Mouse (Mus musculus) neural tube, embryonic 15.5 days (tissue): ENCODE results near the gene Plekhh2. TPM values are rescaled to one million over a fixed set of nuclear protein-coding genes. Genes with fewer than 3 reads are reported as not detected.

Source experiments
- ATAC-seq: fragments of 200-750 bp; cut with Nextera tagmentation; 2 replicates; pipeline ENCODE4 v1.8.0; 2017; ENCODE audit warnings: mild to moderate bottlenecking, moderate TSS enrichment, moderate library complexity; ENCODE audit not compliant: low FRiP score
- H3K27ac ChIP-seq: fragments of 300-500 bp; sonication (generic); replicated peaks from 2 replicates; pipeline ENCODE4 v1.5.1; 2015; ENCODE audit warnings: mild to moderate bottlenecking, inconsistent platforms
- H3K27me3 ChIP-seq: fragments of 300-500 bp; sonication (generic); replicated peaks from 2 replicates; pipeline ENCODE4 v1.6.1; 2015; ENCODE audit warnings: inconsistent platforms
- H3K36me3 ChIP-seq: fragments of 300-500 bp; sonication (generic); 2 replicates; pipeline ENCODE4 v1.6.1; 2015; ENCODE audit warnings: inconsistent platforms
- H3K4me1 ChIP-seq: fragments of 300-500 bp; sonication (generic); 2 replicates; pipeline ENCODE4 v1.6.1; 2015; ENCODE audit warnings: inconsistent platforms
- H3K4me2 ChIP-seq: fragments of 300-500 bp; sonication (generic); 2 replicates; pipeline ENCODE4 v1.6.1; 2015; ENCODE audit warnings: inconsistent platforms, mild to moderate bottlenecking, moderate library complexity
- H3K4me3 ChIP-seq: fragments of 300-500 bp; sonication (generic); replicated peaks from 2 replicates; pipeline ENCODE4 v1.5.1; 2015; ENCODE audit warnings: mild to moderate bottlenecking, inconsistent platforms
- H3K9ac ChIP-seq: fragments of 300-500 bp; sonication (generic); replicated peaks from 2 replicates; pipeline ENCODE4 v1.6.1; 2015; ENCODE audit warnings: mild to moderate bottlenecking, inconsistent platforms
- H3K9me3 ChIP-seq: fragments of 300-500 bp; sonication (generic); replicated peaks from 2 replicates; pipeline ENCODE4 v1.6.1; 2016; ENCODE audit warnings: inconsistent platforms
- WGBS: fragments of 180-500 bp; shearing (Covaris S2); methylation state at CpG from one replicate; pipeline ENCODE4 v1.1.7; 2015; ENCODE audit warnings: mixed read lengths; 5-methylcytosine and 5-hydroxymethylcytosine counted together
- polyA plus RNA-seq: library from polyadenylated mRNA; unstranded; fragments of >200 nt; fragmentation: Nextera tagmentation; extraction: Ambion mirVana; gene quantifications from 2 replicates; pipeline ENCODE4 v1.2.1, GENCODE M21; 2015

Plekhh2 gene
- polyA plus RNA-seq, 1 experiment from 2014 or later: 1.7 TPM

- H3K4me1 ChIP-seq: no peaks in the 10 kb centered on the region
- 86% methylated on average over 16 of the region's 16 CpGs for WGBS
- H3K27me3 ChIP-seq: no peaks in the 10 kb centered on the region
- no peak overlapping the region for H3K27ac ChIP-seq
- no peak for ATAC-seq
- H3K9ac ChIP-seq: no peak overlapping the region
- H3K4me3 ChIP-seq: no peak overlapping the region
- no peak overlapping the region for H3K4me2 ChIP-seq
- H3K9me3 ChIP-seq: no peaks in the 10 kb centered on the region
- no peaks in the 10 kb centered on the region for H3K36me3 ChIP-seq
Observed at GRCm38 (mm10) chr17:84576621-84577293, 65.1 kb downstream of the Plekhh2 start.

- ATAC-seq: no peak
- Histone ChIP-seq H3K36me3 (no peaks in the 10 kb centered on the region), H3K9ac (no peak overlapping the region), H3K27ac (no peak overlapping the region), H3K4me3 (no peak overlapping the region), H3K4me2 (no peak overlapping the region), H3K9me3 (no peaks in the 10 kb centered on the region), H3K4me1 (no peaks in the 10 kb centered on the region), H3K27me3 (no peaks in the 10 kb centered on the region)
- 87% methylated on average over 8 of the region's 8 CpGs for WGBS
Observed at GRCm38 (mm10) chr17:84579249-84579648, 67.6 kb downstream of the Plekhh2 start.

- H3K4me3 ChIP-seq: no peak overlapping the region
- no peaks in the 10 kb centered on the region for H3K9me3 ChIP-seq
- ATAC-seq: no peak
- no peaks in the 10 kb centered on the region for H3K4me1 ChIP-seq
- H3K27me3 ChIP-seq: no peaks in the 10 kb centered on the region
- 85% methylated on average over 10 of the region's 10 CpGs for WGBS
- H3K27ac ChIP-seq: no peak overlapping the region
- no peak overlapping the region for H3K4me2 ChIP-seq
- H3K9ac ChIP-seq: no peak overlapping the region
- H3K36me3 ChIP-seq: no peaks in the 10 kb centered on the region
Observed at GRCm38 (mm10) chr17:84579817-84580216, 68.1 kb downstream of the Plekhh2 start.

DNA sequence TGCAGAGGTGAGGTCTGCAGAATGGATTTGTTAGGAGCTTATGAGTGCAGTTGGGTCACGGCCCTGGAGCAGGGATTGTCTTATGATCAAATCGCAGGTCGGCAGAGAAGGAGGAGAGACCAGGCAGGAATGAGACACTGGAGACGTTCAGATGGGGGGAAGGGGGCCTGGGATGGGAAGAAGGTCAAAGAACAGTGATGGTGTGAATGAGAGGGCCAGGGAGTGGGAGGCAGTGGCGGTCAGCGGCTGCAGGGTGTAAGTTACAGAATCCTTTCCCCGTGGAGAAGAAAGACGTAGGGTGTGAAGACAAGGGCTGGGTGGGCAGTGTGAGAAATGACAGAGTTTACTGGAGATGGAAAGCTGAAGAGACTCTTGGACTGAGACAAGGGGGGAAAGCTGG, 69.1 kb downstream of the Plekhh2 start:
- no peak for ATAC-seq
- no peak overlapping the region for H3K4me2 ChIP-seq
- no peaks in the 10 kb centered on the region for H3K36me3 ChIP-seq
- no peaks in the 10 kb centered on the region for H3K9me3 ChIP-seq
- no peak overlapping the region for H3K9ac ChIP-seq
- H3K4me3 ChIP-seq: no peak overlapping the region
- no peaks in the 10 kb centered on the region for H3K4me1 ChIP-seq
- H3K27ac ChIP-seq: no peak overlapping the region
- H3K27me3 ChIP-seq: no peaks in the 10 kb centered on the region
- 71% methylated on average over 8 of the region's 8 CpGs for WGBS

DNA sequence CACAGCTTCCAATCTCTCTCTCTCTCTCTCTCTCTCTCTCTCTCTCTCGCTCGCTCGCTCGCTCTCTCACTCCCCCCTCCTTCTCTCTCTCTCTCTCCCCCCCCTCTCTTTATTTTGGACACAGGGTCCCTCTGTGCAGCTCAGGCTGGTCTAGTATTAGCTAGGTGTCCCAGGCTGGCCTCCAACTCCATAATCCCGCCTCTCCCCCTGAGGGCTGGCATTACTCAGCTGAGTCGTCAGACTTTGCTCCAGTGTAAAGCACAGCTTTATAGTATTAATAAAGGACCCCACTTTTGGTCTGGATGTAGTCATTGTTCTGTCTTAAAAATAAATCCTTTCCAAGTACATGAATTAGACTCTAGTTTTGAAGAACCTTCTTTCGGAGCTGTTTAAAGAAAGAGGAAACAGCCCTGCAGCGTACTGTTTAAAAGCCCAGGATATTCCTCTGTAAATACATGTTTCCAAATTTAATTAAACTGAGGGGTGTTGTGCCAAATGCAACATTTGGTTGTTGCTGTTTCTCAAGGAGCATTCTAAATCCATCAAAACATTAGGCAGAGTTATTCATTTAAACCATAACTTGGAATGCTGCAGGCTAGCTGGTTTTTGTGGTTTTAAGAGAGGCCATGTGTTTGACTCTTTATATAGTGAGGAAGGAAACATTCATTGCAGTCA, 70.2 kb downstream of the Plekhh2 start:
- Histone ChIP-seq H3K9ac (no peak overlapping the region), H3K4me3 (no peak overlapping the region), H3K4me1 (no peaks in the 10 kb centered on the region), H3K4me2 (no peak overlapping the region), H3K27me3 (no peaks in the 10 kb centered on the region), H3K36me3 (no peaks in the 10 kb centered on the region), H3K9me3 (no peaks in the 10 kb centered on the region), H3K27ac (no peak overlapping the region)
- ATAC-seq: no peak
- WGBS: 80% methylated on average over 8 of the region's 8 CpGs

GRCm38 (mm10) chr17:84584107-84584506, 72.4 kb downstream of the Plekhh2 start:
- H3K4me3 ChIP-seq: no peak overlapping the region
- no peaks in the 10 kb centered on the region for H3K36me3 ChIP-seq
- no peaks in the 10 kb centered on the region for H3K4me1 ChIP-seq
- no peak overlapping the region for H3K9ac ChIP-seq
- H3K27me3 ChIP-seq: no peaks in the 10 kb centered on the region
- no peak for ATAC-seq
- no peak overlapping the region for H3K27ac ChIP-seq
- no peak overlapping the region for H3K4me2 ChIP-seq
- WGBS: 57% methylated on average over 9 of the region's 9 CpGs
- H3K9me3 ChIP-seq: no peaks in the 10 kb centered on the region

DNA sequence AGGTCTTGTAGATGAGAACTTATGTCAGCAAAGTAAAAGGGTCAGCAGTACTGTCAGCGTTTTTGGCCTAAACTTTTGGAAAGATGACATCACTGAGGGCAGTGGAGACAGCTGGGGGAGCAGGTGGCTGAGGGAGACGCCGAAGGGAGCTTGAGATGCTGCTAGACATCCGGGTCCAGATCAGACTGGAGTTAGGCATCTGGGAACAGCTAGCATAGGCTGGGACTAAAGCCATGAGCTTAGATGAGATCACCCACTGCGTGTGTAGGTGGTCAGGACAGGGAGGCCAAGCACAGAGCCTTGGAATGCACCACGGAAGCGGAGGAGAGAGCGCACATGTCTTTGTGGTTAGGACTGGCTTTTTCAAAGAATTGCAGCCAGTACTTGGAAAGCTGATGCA, 73.4 kb downstream of the Plekhh2 start:
- no peaks in the 10 kb centered on the region for H3K9me3 ChIP-seq
- ATAC-seq: no peak
- no peaks in the 10 kb centered on the region for H3K36me3 ChIP-seq
- H3K4me3 ChIP-seq: no peak overlapping the region
- 83% methylated on average over 8 of the region's 8 CpGs for WGBS
- no peak overlapping the region for H3K27ac ChIP-seq
- H3K4me1 ChIP-seq: no peaks in the 10 kb centered on the region
- no peak overlapping the region for H3K4me2 ChIP-seq
- H3K27me3 ChIP-seq: no peaks in the 10 kb centered on the region
- H3K9ac ChIP-seq: no peak overlapping the region

DNA sequence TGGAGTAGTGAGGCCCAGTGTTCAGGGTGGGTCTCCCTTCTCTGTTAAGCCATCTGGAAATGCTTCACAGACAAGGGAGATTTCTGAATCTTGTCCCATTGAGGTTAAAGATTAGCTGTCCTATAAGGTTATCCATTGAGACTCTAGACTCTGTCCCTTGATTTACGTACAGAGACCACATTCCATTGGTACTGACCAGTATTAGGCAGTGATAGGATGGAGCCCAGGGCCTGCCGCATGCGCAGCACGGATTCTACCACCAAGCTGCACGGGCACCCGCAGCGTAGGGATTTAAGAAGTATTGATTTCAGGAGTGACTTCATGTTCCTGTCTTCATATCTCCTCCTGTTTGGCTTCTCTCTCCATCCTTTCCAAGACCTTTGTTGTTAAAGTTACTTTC, 78.4 kb downstream of the Plekhh2 start:
- WGBS: 96% methylated on average over 7 of the region's 7 CpGs
- H3K9ac ChIP-seq: no peak overlapping the region
- H3K9me3 ChIP-seq: no peaks in the 10 kb centered on the region
- no peak for ATAC-seq
- H3K4me1 ChIP-seq: no peaks in the 10 kb centered on the region
- no peak overlapping the region for H3K4me3 ChIP-seq
- no peak overlapping the region for H3K4me2 ChIP-seq
- peaks cover 4% of the 10 kb centered on the region; the same call in 1 of the 2 replicates for H3K36me3 ChIP-seq
- no peaks in the 10 kb centered on the region for H3K27me3 ChIP-seq
- H3K27ac ChIP-seq: no peak overlapping the region

GRCm38 (mm10) chr17:84591431-84592150, 79.9 kb downstream of the Plekhh2 start:
- WGBS: 77% methylated on average over 16 of the region's 16 CpGs
- H3K27me3 ChIP-seq: no peaks in the 10 kb centered on the region
- no peaks in the 10 kb centered on the region for H3K9me3 ChIP-seq
- no peak overlapping the region for H3K4me3 ChIP-seq
- no peak overlapping the region; the same call in 1 of the 2 replicates for H3K27ac ChIP-seq
- H3K9ac ChIP-seq: no peak overlapping the region
- no peak overlapping the region for H3K4me2 ChIP-seq
- no peak for ATAC-seq
- peaks cover 4% of the 10 kb centered on the region; the same call in 1 of the 2 replicates for H3K36me3 ChIP-seq
- no peaks in the 10 kb centered on the region for H3K4me1 ChIP-seq

DNA sequence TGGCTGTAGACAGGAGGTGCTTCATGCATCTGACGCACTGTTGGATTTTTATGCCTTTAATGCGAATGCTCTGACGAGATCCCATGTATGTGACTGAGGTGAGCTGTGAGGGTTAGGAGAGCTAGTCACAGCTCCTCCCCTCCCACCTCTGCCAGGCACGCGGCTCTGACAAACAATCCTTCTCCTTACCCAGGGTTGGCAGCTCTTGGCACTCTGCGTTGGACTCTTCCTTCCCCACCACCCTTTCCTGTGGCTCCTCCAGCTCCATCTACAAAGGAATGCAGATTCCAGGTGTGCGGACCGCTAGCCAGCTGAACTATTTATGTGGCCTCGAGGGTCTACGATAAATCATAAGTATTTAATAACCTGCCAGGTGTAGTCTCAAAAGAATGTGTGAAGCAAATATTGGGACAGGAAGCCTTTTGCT, 84.3 kb downstream of the Plekhh2 start:
- H3K27ac ChIP-seq: no peak overlapping the region; the same call in 1 of the 2 replicates
- H3K9ac ChIP-seq: no peak overlapping the region
- peaks cover 4% of the 10 kb centered on the region; the same call in 1 of the 2 replicates for H3K36me3 ChIP-seq
- H3K4me2 ChIP-seq: peak overlapping the region; percentile 21
- no peak overlapping the region for H3K4me3 ChIP-seq
- H3K27me3 ChIP-seq: no peaks in the 10 kb centered on the region
- H3K9me3 ChIP-seq: no peaks in the 10 kb centered on the region
- 51% methylated on average over 10 of the region's 10 CpGs for WGBS
- ATAC-seq: peak; percentile 55; the same call in 1 of the 2 replicates
- no peaks in the 10 kb centered on the region for H3K4me1 ChIP-seq

DNA sequence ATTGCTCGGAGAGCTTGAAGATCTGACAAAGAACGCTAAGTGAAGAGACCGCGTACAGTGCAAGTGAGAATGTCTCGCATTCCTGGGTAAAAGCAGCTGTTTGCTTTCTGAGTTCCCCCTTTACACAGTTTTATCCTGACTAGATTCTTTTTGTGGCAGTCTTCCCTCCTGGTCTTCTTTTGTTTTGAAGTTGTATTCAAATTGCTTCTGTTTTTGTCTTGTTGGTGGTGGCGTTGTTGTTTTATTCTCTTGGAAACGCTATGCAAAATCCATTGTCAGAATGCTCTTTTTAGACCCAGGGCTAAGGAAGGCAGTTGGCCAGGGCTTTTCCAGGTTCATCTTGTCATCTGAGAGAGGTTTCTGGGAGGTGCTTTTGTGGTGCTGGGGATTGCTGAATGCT, 84.8 kb downstream of the Plekhh2 start:
- H3K36me3 ChIP-seq: peaks cover 4% of the 10 kb centered on the region; the same call in 1 of the 2 replicates
- no peak overlapping the region for H3K4me3 ChIP-seq
- H3K4me2 ChIP-seq: peak overlapping the region; percentile 21
- no peak for ATAC-seq
- H3K27me3 ChIP-seq: no peaks in the 10 kb centered on the region
- no peak overlapping the region for H3K27ac ChIP-seq
- 50% methylated on average over 7 of the region's 7 CpGs for WGBS
- no peaks in the 10 kb centered on the region for H3K4me1 ChIP-seq
- no peak overlapping the region for H3K9ac ChIP-seq
- no peaks in the 10 kb centered on the region for H3K9me3 ChIP-seq

GRCm38 (mm10) chr17:84597859-84598258, 86.2 kb downstream of the Plekhh2 start:
- H3K9ac ChIP-seq: no peak overlapping the region
- WGBS: 95% methylated on average over 12 of the region's 12 CpGs
- H3K4me3 ChIP-seq: no peak overlapping the region
- H3K4me2 ChIP-seq: no peak overlapping the region
- no peak overlapping the region for H3K27ac ChIP-seq
- no peaks in the 10 kb centered on the region for H3K36me3 ChIP-seq
- no peak for ATAC-seq
- H3K4me1 ChIP-seq: no peaks in the 10 kb centered on the region
- no peaks in the 10 kb centered on the region for H3K27me3 ChIP-seq
- H3K9me3 ChIP-seq: no peaks in the 10 kb centered on the region
